11 mouse cellular contexts compared by ENCODE assay signal in genomic region chr14:46999321-47000025, GRCm38 (mm10).
DNase-seq lines count a peak whose midpoint lies in the region; ATAC-seq and TF ChIP-seq lines count a peak whose summit lies in the region.
"Had no signal": no experiment of that assay in that cellular context is flagged by ENCODE, and none has a peak within 500 bp of the region (broad histone marks: within the 10 kb centered on the region; RNA-seq: fewer than 3 reads in every experiment).

No protein-coding gene starts in this region.

- 40% methylated on average over 9 of the region's 9 CpGs for WGBS in kidney, postnatal 0 days
- 48% methylated on average over 9 of the region's 9 CpGs for WGBS in lung, postnatal 0 days

- no peaks in the 10 kb centered on the region for H3K9me3 ChIP-seq in kidney, postnatal 0 days (replicated peaks; ENCODE audit: low read length)
- no peaks in the 10 kb centered on the region for H3K9me3 ChIP-seq in lung, postnatal 0 days (ENCODE audit: low read length)
- H3K9me3 ChIP-seq: stomach, embryonic 15.5 days had no signal

- no peak for TF ChIP-seq CTCF in kidney, postnatal 0 days (IDR thresholded peaks at IDR 0.05; ENCODE audit: low read depth)
- no peak for TF ChIP-seq CTCF in lung, postnatal 0 days (IDR thresholded peaks at IDR 0.05)

- peak; percentile 7 for DNase-seq in adrenal gland, postnatal 10 days
- no peak for DNase-seq in adrenal gland, postnatal 25 days
- peak; percentile 71 for DNase-seq in kidney, postnatal 0 days (ENCODE audit: low spot score)
- no peak for DNase-seq in kidney, postnatal 10 days
- DNase-seq in fibroblast of lung, adult 2 months (ENCODE audit: low read depth), result peak; percentile 81
- DNase-seq in lung, postnatal 0 days (ENCODE audit: low spot score), result peak; percentile 92
- no peak for DNase-seq in thymus, postnatal 25 days
- DNase-seq in right cerebral cortex, adult 18-20 months, result no peak
- DNase-seq: cerebellum, postnatal 14 days had no signal

- H3K4me3 ChIP-seq in kidney, postnatal 0 days (replicated peaks; ENCODE audit: low read depth, low read length), result no peak overlapping the region
- H3K4me3 ChIP-seq in lung, postnatal 0 days (ENCODE audit: low read depth, low read length), result no peak overlapping the region
- H3K4me3 ChIP-seq: stomach, embryonic 15.5 days had no signal

- H3K9ac ChIP-seq in kidney, postnatal 0 days (ENCODE audit: low read depth, low read length), result no peak overlapping the region
- H3K9ac ChIP-seq in lung, postnatal 0 days (replicated peaks; ENCODE audit: low read depth), result no peak overlapping the region
- H3K9ac ChIP-seq: stomach, embryonic 15.5 days had no signal

- peak overlapping the region; percentile 23; the same call in 1 of the 2 replicates for H3K4me2 ChIP-seq in kidney, postnatal 0 days (ENCODE audit: low read length)
- no peak overlapping the region for H3K4me2 ChIP-seq in lung, postnatal 0 days (replicated peaks; ENCODE audit: low read depth, low read length)
- H3K4me2 ChIP-seq: stomach, embryonic 15.5 days had no signal

- H3K27ac ChIP-seq in kidney, postnatal 0 days, result no peak overlapping the region
- peak overlapping the region; percentile 28; the same call in 1 of the 2 replicates for H3K27ac ChIP-seq in lung, postnatal 0 days (ENCODE audit: low read length)
- H3K27ac ChIP-seq: stomach, embryonic 15.5 days had no signal

- peak; percentile 42; the same call in 1 of the 2 replicates for TF ChIP-seq EP300 in lung, postnatal 0 days (IDR thresholded peaks at IDR 0.05)

- no peak for ATAC-seq in kidney, postnatal 0 days (replicated peaks; ENCODE audit: low FRiP score, low read depth)
- peak; percentile 74 for ATAC-seq in lung, postnatal 0 days
- ATAC-seq: intestine, postnatal 0 days had no signal

- 0 out of 2 replicates have a peak, but pooled peaks cover 4% of the 10 kb centered on the region for H3K4me1 ChIP-seq in kidney, postnatal 0 days (replicated peaks; ENCODE audit: insufficient read depth, low read length)
- H3K4me1 ChIP-seq in lung, postnatal 0 days (ENCODE audit: insufficient read depth, low read depth, low read length), result no peaks in the 10 kb centered on the region

- H3K27me3 ChIP-seq in kidney, postnatal 0 days (ENCODE audit: insufficient read depth, low read length), result no peaks in the 10 kb centered on the region
- no peaks in the 10 kb centered on the region for H3K27me3 ChIP-seq in lung, postnatal 0 days (replicated peaks; ENCODE audit: insufficient read depth, low read length)
- H3K27me3 ChIP-seq: stomach, embryonic 15.5 days had no signal

- H3K36me3 ChIP-seq in kidney, postnatal 0 days (ENCODE audit: insufficient read depth, low read length), result no peaks in the 10 kb centered on the region
- no peaks in the 10 kb centered on the region for H3K36me3 ChIP-seq in lung, postnatal 0 days (ENCODE audit: insufficient read depth, low read length)
- H3K36me3 ChIP-seq: stomach, embryonic 15.5 days had no signal

Comparison
In these comparisons a context has a peak if more than half of its experiments do, and no peak if none do; other contexts are left out.
1. DNase-seq: peak in adrenal gland, postnatal 10 days (single experiment), kidney, postnatal 0 days (single experiment), fibroblast of lung, adult 2 months (single experiment) and lung, postnatal 0 days (single experiment); none in adrenal gland, postnatal 25 days (single experiment), kidney, postnatal 10 days (single experiment), thymus, postnatal 25 days (single experiment) and right cerebral cortex, adult 18-20 months (single experiment).